Mouse (Mus musculus): ENCODE data around the gene Pik3c2a.
"Not testable (repeated sequence)": the region's sequence is repeated elsewhere in the genome, so short reads cannot be mapped to it uniquely, and the experiment has no call there.

Pik3c2a gene

DNA sequence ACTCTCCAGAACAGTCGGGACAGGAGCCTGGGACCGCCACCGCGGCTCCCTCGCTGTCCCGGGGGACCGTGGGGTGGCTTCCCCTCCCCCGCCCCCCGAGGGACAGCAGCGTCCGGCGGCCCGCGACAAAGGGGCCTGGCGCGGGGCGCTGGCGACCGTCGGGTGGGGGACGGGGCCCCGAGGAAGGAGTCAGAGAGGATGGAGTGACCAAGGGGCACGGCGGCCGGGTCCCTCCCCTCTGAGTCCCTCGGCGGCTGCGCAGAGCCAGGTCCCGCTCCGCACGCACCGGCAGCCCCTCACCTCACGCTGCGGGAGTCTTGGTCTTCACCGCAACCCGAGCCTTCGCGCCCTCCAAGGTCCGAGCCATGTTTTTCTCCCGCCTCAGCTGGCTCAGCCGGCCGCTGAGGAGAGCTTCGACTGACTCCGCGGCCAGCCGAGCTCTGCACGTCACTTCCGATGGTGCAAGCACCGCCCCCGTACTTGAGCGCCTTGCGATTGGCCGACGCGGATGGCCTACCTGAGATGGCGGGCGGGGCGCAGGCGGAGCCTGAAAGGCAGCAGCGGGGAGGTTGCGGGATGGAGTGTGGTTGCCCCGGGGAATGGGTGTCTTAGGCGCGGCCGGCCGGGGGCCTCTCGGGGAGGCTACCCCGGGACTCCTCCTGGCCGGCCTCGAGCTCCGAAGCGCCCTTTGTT, at the start of gene Pik3c2a:
TSS of gene Pik3c2a (minus strand) at position 446 of the 693 bp plus-strand sequence.
- DNase-seq, result peak; percentile 96 to 97

DNA sequence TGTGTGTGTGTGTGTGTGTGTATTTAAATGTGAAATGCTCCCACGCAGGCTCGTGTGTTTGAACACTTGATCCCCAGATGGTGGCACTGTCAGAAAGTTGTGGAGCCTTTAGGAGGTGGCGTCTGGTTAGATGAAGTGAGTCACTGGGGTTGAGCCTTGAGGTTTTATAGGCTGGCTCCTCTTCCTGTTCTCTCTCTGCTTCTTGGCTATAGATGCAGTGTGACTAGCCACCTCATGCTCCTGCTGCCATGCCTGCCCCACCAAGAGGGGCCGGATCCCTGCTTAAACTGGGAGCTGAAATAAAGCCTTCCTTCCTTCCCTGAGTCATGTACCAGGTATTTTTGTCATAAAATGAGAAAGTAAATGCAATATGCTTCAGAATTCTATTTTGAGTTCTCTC, 47.9 kb upstream of the Pik3c2a start:
- no peak for DNase-seq

DNA sequence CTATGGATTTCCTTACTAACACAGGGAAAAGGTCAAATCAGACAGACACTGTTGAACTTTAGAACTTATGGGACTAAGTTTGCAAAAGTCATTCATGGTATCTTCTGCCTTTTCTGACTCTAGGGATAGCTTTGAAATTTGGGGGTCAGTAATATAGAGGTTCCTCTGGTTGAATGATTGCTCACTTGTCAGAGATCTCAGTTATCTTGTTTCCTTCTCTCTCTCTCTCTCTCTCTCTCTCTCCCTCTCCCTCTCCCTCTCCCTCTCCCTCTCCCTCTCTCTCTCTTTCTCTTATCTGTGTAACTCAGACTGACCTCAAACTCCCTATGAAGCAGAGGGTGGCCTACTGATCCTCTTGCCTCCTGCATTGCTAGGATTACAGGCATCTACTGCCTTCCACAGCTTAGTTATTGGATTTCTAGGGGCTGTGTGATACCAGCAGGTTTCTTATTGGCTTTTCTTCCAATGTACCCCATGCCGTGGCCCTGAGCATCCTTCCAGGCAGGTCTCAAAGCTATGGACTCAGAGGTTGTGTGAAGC, 41.9 kb upstream of the Pik3c2a start:
- no peak for DNase-seq

DNA sequence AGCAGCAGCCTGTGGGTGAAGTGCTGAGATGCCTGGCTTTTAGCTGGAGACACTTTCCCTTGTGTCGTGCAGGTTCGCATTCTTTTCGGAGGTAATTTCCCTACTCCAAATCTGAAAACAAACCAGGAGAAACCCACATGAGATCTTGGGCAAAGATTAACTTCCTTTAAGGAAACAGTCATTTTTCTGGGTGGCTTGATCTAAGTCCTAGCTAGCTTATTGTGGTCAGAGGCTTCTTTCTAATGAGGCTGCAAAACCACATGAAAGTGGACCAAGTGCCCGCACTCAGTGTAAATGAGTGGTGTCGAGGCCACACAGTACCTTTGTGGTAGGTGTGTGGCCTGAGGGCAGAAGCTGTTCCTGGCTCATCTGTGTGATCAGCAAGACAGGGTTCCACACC, 41.0 kb upstream of the Pik3c2a start:
- DNase-seq, result no peak

DNA sequence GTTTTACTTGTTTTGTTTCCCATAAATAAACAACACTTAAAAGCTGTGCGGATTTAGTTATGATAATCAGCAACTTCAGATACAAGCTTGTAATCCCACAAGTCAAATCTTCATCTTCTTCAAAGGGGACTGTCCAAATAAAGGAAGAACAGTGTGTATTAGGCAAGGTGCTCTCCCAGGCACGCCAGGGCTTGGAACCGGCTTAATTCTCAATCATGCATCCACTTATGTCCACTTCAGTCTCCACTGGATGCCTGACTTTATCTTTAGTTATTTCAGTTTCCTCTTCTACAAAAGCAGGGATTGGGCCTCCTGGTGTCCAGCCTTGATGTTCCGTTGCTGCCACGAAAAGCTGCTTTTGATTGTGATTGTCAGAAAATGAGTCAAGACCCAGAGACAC, 40.5 kb upstream of the Pik3c2a start:
- DNase-seq, result no peak

DNA sequence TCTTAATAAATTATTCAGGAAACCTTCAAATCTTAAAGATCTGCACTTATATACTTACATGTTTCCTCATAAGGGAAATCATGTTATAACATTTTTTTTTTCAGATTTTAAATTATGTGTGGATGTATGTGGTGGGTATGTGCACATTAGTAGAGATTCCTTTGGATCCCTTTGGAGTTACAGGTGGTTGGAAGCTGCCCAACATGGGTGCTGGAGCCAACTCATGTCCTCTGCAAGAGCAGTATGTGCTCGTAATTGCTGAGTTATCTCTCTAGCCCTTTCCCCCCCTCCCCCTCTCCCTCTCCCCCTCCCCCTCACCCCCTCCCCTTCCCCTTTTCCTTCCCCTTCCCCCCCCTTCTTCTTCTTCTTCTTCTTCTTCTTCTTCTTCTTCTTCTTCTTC, 39.9 kb upstream of the Pik3c2a start:
- no peak for DNase-seq

DNA sequence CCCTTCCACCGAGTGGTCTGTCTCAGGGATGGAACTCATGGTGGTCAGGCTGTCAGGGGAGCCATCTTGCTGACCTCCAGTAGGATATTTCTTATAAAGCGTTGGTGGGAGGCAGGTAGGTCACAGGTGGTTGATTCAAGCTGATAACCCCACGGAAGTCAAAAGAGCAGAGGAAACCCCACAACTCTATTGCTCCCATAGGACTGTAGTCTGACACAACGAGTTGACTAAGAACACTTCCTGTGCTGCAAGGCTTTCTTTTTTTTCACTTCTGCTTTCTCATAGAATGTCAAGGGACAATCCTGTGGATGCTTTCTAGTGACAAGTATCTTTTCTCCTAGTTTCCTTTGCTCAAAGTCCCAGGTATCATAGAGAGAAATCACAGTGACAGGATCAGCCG, 33.0 kb upstream of the Pik3c2a start:
- no peak for DNase-seq

DNA sequence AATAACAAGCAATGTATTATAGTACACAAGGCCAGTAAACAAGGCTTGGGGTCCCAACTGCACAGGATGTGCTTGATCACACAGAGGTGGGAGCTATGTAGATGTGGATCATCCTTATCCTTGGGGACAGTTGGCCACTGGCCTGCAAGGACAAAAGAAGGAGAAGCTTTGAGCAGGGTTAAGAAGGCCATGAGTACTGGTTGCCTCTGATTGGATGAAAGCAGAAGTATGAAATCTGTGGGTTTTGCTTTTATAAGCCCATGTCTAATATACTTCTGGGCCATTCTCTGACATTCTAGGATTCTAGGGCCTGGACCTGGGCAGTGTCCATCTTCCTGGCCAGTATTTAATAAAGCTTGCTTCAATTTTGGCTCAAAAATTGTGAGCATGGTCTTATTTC, 32.6 kb upstream of the Pik3c2a start:
- no peak for DNase-seq

DNA sequence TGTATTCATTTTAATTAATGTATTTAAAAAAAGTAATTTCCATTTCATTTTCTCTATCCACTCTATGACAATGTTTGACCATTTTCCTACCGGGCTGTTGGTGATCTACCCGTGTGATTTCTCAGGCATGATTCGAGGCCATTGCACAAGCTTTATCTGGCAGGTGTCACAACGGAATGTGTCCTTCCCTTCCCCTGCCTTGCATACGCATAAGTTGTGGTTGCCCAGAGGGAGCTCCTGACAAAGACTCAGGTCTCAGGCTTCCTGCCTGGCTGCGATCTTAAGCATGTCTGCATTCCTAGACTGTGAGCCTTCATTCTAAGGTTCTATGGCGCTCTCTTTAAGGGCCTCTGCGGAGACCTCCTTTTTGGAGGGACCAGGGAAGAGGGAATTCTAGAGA, 18.9 kb upstream of the Pik3c2a start:
- no peak for DNase-seq

DNA sequence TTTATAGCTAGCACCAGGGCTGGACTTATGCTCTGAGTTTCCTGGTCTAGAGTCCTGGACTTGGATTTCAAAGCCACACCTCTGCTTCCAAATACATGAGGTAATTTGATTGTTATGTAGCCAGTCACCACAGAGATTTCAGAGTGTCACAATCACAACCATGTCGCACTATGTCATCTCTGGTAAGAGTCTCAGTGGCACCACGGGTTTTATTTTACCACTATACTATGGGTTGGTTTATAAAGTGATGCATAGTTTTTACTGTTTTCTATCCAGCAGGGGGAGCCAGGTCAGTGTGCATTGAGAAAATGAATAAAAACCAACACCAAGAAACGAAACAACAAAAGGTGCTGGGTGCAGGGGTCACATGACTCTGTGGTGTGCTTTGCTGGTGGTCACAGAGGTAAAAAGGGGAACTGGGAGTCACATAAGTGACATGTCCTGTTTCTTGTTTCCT, 15.8 kb upstream of the Pik3c2a start:
- DNase-seq, result peak; percentile 18 to 25

DNA sequence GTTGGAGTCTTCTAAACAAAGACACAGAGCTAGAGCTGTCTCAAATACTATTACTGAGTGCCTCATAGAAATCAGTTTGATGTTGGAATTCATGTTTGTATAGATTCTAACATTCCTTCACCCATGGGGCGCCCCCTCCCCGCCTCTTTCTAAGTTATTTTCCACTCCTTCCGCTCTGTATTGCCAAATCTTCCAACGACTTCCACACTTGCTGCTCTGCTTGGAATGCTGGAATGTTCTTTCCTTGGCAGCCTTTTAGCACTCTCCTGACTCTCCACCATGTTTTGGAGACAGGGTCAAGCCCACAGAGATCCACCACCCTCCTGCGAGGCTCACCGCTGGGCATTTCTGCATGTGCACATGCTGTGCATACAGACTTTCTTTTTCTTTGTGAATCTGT, 14.1 kb upstream of the Pik3c2a start:
- no peak for DNase-seq

DNA sequence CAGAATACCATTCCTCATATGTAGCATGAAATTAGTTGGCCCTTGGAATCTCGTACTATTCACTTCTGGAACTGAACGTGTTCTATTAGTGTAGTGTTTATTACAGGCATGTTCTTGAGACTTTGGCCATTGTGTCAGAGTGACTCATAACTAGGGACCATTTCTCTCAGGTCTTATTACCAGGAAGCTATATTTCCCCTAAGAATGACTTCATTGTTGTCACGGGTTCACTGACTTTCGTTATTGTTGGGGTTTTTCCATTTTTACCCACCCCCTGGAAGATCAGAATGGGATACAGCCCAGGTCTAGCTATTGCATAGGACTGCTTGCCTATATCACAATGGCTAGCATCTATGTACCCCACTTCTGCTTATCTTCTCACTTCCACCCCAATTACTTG, 13.7 kb upstream of the Pik3c2a start:
- no peak for DNase-seq

DNA sequence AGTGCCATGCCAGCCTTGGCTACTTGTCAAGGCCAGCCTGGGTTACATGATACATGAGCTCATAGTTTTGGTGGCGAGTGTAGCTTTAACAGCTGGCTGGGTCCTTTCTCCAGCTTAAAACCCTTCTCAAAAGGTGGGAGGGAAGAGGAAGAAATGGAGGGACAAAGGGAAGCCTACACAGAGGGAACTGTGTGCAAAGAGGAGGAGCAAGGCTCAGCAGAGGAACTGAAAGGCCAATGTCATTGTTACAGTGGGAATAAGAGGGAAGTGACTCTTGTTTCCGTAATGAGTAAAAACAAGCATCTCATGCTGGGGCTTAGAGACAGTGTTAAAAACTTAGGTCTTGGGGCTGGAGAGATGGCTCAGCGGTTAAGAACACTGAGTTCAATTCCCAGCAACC, 3.4 kb upstream of the Pik3c2a start:
- no peak for DNase-seq

DNA sequence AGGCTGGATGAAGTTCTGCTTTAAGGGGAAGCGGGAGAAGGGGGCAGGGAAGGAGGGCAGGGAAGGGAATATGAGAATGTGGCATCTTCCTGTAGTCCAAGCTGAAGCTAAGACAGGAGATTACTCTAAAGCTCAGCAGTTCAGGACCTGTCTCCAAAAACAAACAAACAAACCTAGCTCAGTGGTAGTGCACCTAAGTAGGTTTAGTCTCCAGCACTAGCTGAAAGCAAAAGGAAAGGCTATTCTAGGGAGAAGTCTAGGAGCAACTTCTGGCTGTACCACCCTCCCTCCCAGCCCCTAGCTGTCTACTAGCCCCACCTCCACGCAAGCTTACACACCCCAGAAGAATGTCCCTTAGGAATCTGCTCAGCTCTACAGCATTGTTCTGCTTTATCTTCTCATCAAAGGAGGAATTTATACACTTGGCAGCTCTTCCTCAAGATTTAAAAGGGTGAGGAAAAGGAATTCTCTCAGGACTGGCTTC, 1.1 kb upstream of the Pik3c2a start:
- peak; percentile 5 to 49 for DNase-seq

DNA sequence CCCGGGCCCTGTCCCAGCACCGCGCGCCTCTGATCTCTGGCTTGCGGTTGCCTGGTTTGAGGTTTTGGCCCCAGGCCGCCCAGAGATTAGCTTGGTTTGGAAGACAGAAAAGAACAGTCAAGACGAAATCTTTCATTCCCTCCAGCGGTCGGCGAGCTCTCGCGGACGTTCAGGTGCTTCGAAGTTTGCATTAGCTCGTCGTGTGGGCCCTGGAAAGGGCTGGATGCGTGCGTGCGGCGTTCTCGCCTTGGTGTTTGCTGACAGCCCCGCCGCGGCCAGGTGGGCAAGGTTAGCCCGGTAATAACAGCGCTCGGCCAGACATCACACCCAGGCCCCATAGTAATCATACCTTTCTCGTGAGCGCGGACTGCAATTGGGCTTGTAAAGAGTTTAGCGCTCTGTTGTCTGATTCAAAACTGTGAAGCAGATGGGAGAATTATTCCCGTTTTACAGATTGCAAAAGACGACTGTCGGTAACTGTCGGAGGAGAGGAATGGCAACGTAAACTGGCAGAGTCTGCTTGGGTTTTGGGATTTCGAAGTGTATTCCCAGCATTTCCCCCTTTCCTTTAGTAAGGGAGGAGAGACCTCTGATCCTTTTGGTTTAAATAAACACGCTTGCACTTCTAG, 562 bp upstream of the Pik3c2a start:
- no peak for DNase-seq

DNA sequence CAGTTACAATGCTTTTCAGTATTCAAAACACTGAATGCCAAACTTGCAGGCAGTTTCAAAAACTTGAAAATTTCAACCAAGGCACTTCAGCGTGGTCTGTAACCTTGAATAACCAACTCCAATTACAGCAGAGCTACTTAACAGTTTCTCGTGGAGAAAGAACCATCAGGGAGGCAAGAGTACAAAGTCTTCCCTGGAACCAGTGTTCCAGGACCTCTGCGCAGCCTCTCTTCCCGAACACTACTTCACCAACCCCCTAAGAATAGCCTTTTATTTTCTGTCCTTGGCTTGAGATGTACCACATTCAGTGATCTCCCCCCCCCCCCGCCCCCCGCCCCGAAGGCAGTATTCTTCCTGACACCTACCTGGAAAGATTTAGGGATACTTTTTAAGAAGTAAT, 1.0 kb downstream of the Pik3c2a start:
- DNase-seq, result peak; percentile 22 to 39

DNA sequence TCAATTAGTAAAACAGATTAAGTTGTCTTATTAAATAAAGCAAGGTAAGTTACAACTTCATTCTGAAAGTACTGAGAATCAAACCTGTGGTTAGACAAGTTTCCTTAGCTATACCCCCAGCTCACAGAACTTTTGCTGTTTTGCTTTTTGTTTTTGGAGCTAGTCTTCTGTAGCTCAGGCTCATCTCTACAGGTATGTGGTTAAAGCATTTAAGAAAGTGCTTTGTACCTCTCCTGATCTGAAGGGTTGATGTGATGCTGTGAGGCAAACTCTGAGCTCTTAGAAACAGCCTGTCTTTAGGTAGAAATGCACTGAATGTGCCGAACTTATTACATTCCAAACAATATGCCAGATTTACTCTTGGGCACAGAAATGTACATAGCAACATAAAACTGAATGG, 1.9 kb downstream of the Pik3c2a start:
- no peak for DNase-seq

DNA sequence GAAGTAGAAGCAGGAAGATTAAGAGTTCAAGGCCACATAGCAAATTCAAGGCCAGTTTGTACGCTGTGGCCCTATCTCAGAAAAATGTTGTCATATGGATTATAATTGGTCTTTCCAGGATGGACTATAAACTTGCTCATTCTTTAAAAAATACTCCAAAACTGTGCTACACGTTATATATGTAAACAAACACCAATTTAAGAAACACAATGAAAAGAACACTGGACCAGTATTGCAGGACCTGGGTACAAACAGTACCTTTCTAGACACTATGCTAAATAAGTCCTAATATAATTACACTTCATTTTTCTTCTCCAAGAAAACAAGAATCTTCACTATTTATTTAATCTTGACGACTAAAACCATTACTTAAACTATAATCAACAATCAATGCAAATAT, 11.6 kb downstream of the Pik3c2a start:
- no peak for DNase-seq

DNA sequence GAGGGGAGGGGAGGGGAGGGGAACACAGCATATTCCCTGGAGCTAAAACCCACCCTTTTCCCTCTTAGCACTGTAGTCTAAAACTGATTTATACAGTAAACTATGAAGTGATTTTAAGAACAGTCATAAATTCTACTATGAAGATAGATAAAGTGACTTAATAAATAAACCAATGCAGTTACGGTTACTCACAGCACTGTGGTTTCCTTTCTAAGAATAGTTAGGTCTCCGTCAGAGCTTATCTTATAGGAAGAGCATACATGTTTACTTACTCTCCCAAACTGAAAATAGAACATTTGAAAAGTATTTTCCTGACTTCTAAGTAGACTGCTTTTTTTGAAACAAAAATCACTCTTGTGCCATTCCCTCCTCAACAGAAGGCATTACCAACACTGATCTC, 12.3 kb downstream of the Pik3c2a start:
- DNase-seq, result no peak

DNA sequence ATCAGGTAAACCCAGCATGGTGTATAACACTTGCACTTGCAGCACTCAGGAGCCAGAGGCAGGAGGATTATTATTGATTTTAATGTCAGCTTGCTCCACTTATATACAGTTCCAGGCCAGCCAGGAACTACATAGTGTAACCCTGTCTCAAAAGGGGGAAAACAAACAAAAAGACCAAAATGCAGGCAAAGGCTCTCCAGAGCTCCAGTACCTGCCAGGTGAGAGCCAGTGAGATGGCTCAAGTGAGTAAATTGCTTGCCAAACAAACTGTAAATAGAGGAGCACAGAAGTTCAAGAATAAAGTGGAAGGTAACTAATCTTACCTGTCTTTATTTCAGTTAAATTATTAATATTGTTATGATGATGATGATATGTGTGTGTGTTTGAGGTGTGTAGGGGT, 16.0 kb downstream of the Pik3c2a start:
- DNase-seq, result no peak

DNA sequence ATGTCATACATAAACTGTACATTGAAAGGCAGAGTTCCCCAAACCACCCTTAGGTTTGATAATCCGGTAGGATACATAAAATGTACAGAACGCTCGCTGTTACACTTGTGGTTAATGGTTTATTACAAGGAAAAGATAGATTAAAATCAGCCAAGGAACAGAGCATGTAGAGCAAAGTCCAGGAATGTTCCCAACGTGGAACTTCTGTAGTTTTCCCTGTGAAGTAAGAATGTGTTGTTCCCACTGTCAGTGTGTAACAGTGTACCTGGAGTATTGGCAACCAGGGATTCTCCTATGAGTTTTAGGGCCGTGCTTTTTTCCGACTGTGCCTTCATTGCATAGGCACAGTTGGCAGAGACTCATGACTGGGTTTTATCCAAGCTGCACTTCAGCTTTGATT, 17.5 kb downstream of the Pik3c2a start:
- DNase-seq, result peak; percentile 19 to 46

DNA sequence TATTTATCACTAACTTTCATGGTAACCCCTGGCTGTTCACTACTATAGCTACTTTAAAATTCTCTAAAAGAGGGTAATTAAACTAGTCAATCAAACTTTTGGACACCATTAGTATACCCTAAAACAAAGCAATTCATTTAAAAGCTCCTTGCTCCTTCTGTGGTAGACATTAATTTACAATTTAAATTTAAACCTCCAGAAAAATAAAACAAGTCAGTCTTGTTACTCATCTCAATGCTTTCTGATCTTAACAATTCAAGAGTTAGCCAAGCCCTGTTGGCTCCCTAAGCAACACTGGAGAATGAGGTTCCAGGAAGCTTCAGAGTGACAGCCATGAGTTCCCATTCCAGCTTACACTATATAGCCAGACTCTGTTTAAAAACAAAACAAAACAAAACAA, 22.2 kb downstream of the Pik3c2a start:
- DNase-seq, result no peak

DNA sequence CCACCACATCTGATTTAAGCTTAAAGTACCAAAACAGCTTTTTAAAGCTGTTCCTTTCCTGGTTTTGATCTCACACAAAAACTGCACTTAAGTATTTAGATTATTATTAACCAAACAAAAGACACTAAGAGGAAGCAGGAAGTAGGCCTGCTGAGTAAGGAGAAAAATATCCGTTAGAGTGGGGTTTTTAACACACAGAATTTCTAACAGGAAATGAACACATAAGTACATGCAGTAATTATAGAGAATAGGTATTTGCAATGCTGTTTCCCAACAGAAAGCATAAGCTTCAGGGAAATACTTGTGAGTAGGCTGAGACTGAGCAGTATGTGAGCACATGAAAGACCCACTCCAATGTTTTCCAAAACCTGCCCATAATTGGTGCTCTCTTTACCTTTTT, 33.8 kb downstream of the Pik3c2a start:
- no peak for DNase-seq

DNA sequence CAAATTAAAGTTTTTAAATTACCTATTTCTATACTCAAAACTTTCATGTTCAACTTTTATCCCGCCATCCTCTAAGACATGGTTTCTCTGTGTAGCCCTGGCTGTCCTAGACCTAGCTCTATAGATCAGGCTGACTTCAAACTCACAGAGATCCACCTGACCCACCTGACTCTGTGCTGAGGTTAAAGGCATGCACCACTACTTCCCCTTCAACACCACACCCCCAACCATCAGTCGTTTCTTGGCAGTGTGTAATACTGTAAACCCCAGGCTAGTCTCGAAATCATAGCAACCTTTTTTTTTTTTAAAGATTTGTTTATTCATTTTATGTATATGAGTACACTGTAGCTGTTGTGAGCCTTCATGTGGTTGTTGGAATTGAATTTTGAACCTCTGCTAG, 50.9 kb downstream of the Pik3c2a start:
- no peak for DNase-seq

DNA sequence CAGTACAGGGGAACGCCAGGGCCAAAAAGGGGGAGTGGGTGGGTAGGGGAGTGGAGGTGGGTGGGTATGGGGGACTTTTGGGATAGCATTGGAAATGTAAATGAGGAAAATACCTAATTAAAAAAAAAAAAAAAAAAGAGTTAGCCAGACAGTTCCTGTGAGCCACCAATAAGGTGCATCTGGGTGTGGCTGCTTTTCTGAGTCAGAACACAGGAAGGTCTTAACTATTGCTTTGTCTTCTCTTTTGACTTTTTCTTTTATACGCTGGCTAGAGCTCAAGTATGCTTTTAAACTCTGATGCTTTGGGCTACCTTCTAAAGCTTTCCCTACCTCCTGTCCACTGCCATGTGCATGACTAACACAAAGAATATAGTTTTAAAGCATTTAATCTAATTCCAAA, 55.9 kb downstream of the Pik3c2a start:
- not testable (repeated sequence) for DNase-seq
